Mouse (Mus musculus) C2C12 (cell line): Measurements from ENCODE around the gene Map6.

Experiments used
- CEBPB ChIP-seq: IDR thresholded peaks from one replicate; pipeline ENCODE4 v1.6.1; 2011; ENCODE audit warnings: low read depth, mild to moderate bottlenecking, control low read depth, moderate library complexity
- CTCF ChIP-seq: IDR thresholded peaks from one replicate; pipeline ENCODE4 v1.5.1; 2011; ENCODE audit not compliant: control insufficient read depth, insufficient read depth, insufficient read length
- MYOG ChIP-seq: IDR thresholded peaks from one replicate; pipeline ENCODE4 v1.6.1; 2011; ENCODE audit not compliant: control insufficient read depth, insufficient read length; ENCODE audit errors: extremely low read depth
- USF1 ChIP-seq: IDR thresholded peaks from one replicate; pipeline ENCODE4 v1.6.1; 2011; ENCODE audit warnings: low read depth, mild to moderate bottlenecking, control low read depth, moderate library complexity

GRCm38 (mm10) chr7:99317475-99317874 lies 50.2 kb downstream of the Map6 start:
- no peak for TF ChIP-seq CTCF
- no peak for TF ChIP-seq USF1
- TF ChIP-seq MYOG: no peak
- no peak for TF ChIP-seq CEBPB
